Mouse (Mus musculus): ENCODE data around the gene Prox1.

DNA sequence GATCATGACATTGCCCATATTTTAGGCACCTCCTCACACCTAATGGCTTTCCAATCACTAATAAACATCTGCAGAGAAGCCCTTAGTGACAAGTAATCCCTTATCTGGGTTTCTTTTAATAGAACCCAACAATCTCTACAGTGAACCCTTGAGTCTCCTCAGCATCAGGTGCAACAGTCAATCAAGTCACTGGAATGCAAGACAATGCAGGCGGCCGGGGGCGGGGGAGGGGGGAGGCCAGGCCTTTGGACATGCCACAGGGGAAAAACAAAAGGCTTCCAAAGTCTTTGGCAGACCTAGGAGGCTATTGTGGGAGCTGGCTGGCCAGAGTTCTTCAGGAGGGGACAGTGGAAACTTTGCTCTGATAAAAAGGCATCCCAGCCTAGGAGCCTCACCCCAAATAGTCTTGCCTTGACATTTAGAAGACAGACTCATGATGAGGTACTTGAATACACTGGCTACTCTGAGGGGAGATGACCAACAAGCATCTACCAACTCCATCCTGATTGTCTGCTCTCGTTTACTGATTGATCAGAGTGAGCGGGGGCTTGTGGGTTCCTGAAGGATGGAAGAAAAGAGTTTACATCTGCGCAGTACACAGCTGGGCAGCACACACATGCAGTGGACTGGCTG is 43.2 kb downstream of the Prox1 start:
- no peak for TF ChIP-seq CTCF (IDR thresholded peaks at IDR 0.05; ENCODE audit: insufficient read depth, low read depth, low read length)
- no peak for TF ChIP-seq POLR2A (IDR thresholded peaks at IDR 0.05; ENCODE audit: insufficient read depth, low read depth, low read length)

Measured in olfactory bulb, adult 2 months (tissue).